Mouse (Mus musculus): ENCODE results near the gene Rpe. TPM values are rescaled to one million over a fixed set of nuclear protein-coding genes. Genes with fewer than 3 reads are reported as not detected.
"Not testable (repeated sequence)": the region's sequence is repeated elsewhere in the genome, so short reads cannot be mapped to it uniquely, and the experiment has no call there.

Gene Rpe
- polyA plus RNA-seq, 1 experiment from 2014 or later: 45.5 TPM

DNA sequence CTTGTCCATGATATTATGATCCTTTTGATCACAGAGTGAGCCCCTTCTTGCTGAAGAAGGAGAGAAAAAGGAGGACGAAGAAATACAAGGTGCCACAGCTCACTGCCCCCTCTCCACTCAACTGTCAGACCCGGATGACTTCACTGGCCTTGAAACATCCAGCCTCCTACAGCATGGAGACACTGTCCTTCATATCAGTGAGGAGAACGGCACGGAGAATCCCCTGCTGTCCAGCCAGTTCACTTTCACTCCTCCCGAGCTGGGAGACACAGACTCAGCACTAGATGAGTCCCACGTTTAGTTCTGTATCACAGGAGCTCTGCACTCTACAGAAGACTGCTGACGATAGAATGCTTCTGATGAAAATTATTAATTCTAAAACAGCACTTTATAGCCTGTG lies 5.3 kb upstream of the Rpe start:
- no peak for ATAC-seq (replicated peaks; ENCODE audit: low FRiP score)
- H3K4me1 ChIP-seq: peaks cover 3% of the 10 kb centered on the region; the same call in 1 of the 2 replicates
- H3K27me3 ChIP-seq: 0 out of 2 replicates have a peak, but pooled peaks cover 3% of the 10 kb centered on the region
- WGBS: 65% methylated on average over 7 of the region's 7 CpGs
- H3K9ac ChIP-seq: no peak overlapping the region
- H3K4me3 ChIP-seq (replicated peaks): no peak overlapping the region
- no peaks in the 10 kb centered on the region for H3K9me3 ChIP-seq (replicated peaks)
- H3K27ac ChIP-seq: no peak overlapping the region
- no peak overlapping the region for H3K4me2 ChIP-seq
- no peaks in the 10 kb centered on the region for H3K36me3 ChIP-seq

DNA sequence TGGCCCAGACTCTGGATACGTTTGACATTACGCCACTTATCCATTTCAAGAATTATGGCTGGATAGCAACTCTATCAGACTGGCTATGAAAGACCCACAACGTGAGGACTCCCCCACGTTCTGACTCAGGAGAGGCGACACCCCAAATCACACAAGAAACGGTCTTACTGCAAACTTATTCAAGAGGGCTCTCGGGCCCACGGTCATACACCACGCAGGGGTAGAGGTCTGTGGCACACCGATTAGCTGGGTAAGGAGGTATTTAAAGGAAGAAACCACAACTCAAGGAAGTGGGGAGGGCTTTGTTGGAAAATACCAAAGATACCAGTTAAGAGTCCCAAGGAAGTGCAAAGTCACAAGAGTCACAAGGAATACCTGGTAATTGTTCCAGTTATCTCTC lies 1.0 kb upstream of the Rpe start:
- not testable (repeated sequence) for H3K9ac ChIP-seq; H3K27me3 ChIP-seq; ATAC-seq (replicated peaks; ENCODE audit: low FRiP score); H3K9me3 ChIP-seq (replicated peaks); H3K4me3 ChIP-seq (replicated peaks); H3K4me2 ChIP-seq; H3K27ac ChIP-seq; H3K36me3 ChIP-seq
- 85% methylated on average over 10 of the region's 10 CpGs for WGBS
- peaks cover 14% of the 10 kb centered on the region for H3K4me1 ChIP-seq

DNA sequence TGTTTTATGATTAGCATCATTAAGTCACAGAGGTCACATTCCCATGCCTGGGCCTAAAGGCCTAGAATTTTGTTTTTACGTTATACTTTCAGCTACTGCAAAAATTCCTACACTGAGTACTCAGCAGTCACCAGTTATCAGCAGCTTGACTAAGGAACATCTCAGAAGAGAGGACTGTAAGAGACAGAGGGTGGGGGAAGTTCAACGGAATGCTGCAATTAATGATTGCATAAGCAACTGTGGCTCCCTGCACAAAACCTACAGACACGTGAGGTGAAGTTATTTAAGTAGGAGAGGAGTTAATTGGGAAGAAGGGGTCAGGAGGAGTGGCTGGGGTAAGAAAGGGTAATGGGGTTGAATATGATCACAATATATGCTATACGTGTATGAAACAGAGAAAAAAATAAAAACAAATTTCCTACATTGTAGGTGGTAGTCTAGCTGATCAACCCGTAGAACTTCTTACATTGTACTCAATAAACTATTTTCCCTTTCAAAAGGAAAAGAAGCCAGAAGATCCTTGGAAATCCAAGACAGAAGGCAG lies 410 bp upstream of the Rpe start:
- H3K4me3 ChIP-seq (replicated peaks): peak overlapping the region; percentile 90
- ATAC-seq (replicated peaks; ENCODE audit: low FRiP score): peak; percentile 37
- H3K4me2 ChIP-seq: peak overlapping the region; percentile 65
- H3K27ac ChIP-seq: no peak overlapping the region
- H3K36me3 ChIP-seq: no peaks in the 10 kb centered on the region
- 0 out of 2 replicates have a peak, but pooled peaks cover 3% of the 10 kb centered on the region for H3K27me3 ChIP-seq
- no peak overlapping the region for H3K9ac ChIP-seq
- H3K4me1 ChIP-seq: peaks cover 15% of the 10 kb centered on the region
- H3K9me3 ChIP-seq (replicated peaks): no peaks in the 10 kb centered on the region
- WGBS: 43% methylated on average over 5 of the region's 5 CpGs

DNA sequence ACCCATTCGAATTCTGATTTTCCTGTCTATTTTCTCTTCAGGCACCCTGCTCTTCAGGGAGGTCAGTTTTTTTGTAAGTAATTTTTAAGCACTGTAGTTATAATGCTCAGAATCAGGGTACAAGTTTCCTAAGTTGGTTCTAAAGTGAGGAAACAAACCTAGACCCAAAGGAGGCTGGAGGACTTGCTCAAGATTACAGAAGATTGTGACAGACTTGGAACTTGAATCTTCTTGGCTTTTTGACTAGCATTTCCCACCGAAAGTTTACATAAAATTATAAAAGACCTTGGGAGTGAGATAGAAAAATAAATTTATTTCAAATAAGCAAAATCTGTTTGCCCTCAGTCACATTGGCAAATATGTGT lies 927 bp downstream of the Rpe start:
- H3K9me3 ChIP-seq (replicated peaks): no peaks in the 10 kb centered on the region
- 33% methylated on average over 2 of the region's 2 CpGs for WGBS
- H3K9ac ChIP-seq: peak overlapping the region; percentile 84
- H3K4me1 ChIP-seq: peaks cover 15% of the 10 kb centered on the region
- peak overlapping the region; percentile 88; the same call in 1 of the 2 replicates for H3K27ac ChIP-seq
- 0 out of 2 replicates have a peak, but pooled peaks cover 3% of the 10 kb centered on the region for H3K27me3 ChIP-seq
- peak overlapping the region; percentile 90 for H3K4me3 ChIP-seq (replicated peaks)
- peaks cover 3% of the 10 kb centered on the region for H3K36me3 ChIP-seq
- H3K4me2 ChIP-seq: peak overlapping the region; percentile 65
- no peak for ATAC-seq (replicated peaks; ENCODE audit: low FRiP score)

DNA sequence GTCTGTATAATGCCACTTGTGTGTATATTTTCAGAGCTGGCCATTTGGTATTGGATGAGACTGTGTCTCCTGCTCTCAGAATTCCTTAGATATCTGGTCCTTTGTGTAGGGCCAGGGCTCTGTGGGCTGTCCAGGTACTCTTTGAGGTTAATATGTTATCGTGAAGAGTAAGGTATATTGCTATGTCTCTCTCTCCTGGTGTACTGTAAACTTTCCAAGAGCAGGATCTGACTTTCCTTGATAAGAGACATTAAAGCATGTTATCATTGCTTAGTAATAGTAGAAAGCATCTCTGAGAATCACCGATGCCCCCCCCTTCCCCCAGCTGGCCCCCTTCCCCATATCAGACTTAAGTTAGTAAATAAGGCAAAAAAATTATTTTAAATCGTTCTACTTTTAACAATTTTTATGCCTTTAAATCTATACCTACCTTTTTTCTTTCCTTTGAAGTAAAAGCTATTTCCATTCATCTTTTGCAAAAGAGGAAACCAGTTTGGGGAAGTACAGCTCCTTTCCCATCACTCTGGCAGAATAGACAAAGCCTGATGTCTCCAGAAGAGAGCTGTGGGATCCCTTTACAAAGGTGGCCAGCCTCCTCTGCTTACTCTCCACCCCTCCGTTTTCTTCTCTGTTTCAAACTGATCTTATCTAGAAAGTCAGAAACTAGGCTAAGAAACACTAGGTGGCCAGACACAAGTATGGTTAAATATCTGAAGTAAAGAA lies 2.2 kb downstream of the Rpe start:
- WGBS: 82% methylated on average over 4 of the region's 4 CpGs
- Histone ChIP-seq H3K9ac (no peak overlapping the region), H3K9me3 (replicated peaks) (no peaks in the 10 kb centered on the region), H3K27ac (no peak overlapping the region), H3K36me3 (peaks cover 13% of the 10 kb centered on the region), H3K4me3 (replicated peaks) (no peak overlapping the region), H3K4me2 (no peak overlapping the region), H3K27me3 (0 out of 2 replicates have a peak, but pooled peaks cover 3% of the 10 kb centered on the region), H3K4me1 (peaks cover 15% of the 10 kb centered on the region)
- no peak for ATAC-seq (replicated peaks; ENCODE audit: low FRiP score)

DNA sequence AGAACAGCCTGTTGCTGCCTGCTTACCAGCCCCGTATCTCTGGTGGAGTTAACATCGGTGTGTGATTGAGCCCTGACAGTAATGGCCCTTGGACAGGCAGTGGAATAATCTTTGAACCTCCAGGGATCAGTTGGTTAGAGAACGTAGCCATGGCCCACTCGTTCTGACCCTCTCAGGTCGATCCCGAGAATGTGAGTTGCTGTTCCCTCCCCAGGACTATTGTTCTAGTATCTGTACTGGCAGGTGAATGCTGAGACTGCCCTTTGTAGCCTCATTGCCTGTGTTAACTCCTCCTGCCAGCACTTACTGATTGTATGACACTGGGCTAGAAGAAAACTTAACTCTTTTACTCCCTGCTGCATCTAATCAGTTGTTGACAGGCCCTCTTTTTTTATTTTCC lies 3.9 kb downstream of the Rpe start:
- Histone ChIP-seq H3K4me3 (replicated peaks) (no peak overlapping the region), H3K36me3 (peaks cover 24% of the 10 kb centered on the region), H3K9ac (no peak overlapping the region), H3K4me1 (peaks cover 15% of the 10 kb centered on the region), H3K4me2 (no peak overlapping the region), H3K9me3 (replicated peaks) (no peaks in the 10 kb centered on the region), H3K27me3 (no peaks in the 10 kb centered on the region), H3K27ac (no peak overlapping the region)
- WGBS: 46% methylated on average over 6 of the region's 6 CpGs
- no peak for ATAC-seq (replicated peaks; ENCODE audit: low FRiP score)

DNA sequence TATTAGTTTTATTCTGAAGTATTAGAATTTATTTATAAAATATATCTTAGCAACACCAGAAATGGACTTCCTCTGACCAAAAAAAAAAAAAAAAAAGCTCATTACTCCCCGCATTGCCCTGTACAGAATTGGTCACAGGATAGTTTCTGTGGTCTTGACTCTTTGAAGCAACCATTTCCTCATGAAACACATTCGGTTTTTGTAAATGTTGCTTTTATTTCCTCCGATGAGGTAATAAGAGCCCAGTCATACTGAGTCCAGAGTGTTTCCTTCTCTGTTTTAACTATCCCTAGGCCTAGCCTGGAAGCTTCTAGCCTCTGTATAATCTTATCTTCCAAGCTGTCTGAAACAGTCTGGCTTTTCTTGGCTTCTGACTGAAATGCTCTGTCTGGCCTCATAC lies 12.2 kb downstream of the Rpe start:
- WGBS: 92% methylated on average over 3 of the region's 3 CpGs
- H3K36me3 ChIP-seq: peaks cover 62% of the 10 kb centered on the region
- no peak overlapping the region for H3K4me2 ChIP-seq
- no peaks in the 10 kb centered on the region for H3K27me3 ChIP-seq
- H3K27ac ChIP-seq: no peak overlapping the region
- no peak overlapping the region for H3K4me3 ChIP-seq (replicated peaks)
- no peaks in the 10 kb centered on the region for H3K9me3 ChIP-seq (replicated peaks)
- ATAC-seq (replicated peaks; ENCODE audit: low FRiP score): no peak
- H3K9ac ChIP-seq: no peak overlapping the region
- H3K4me1 ChIP-seq: no peaks in the 10 kb centered on the region

DNA sequence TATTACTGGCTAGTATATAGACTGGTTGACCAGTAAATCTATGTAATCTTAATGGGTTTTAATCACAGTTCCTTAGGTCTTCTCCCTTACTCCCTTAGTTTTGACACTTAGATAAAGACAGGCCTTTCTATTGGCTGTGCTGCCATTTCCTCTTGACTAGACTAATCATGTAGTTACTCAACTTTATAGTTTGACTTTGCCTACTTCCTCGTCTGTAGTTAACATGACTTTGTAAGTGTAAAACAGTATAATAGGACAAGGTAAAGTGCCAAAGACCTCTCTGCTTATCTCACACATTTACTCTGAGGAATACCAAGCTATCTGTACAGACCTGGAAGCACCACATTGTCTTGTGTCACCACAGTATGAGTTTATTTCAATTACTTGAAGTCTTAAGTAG lies 29.9 kb downstream of the Rpe start:
- H3K27ac ChIP-seq: no peak overlapping the region
- no peak overlapping the region for H3K4me3 ChIP-seq (replicated peaks)
- 67% methylated on average over 1 of the region's 1 CpGs for WGBS
- H3K9me3 ChIP-seq (replicated peaks): no peaks in the 10 kb centered on the region
- H3K4me2 ChIP-seq: no peak overlapping the region
- no peaks in the 10 kb centered on the region for H3K4me1 ChIP-seq
- no peak for ATAC-seq (replicated peaks; ENCODE audit: low FRiP score)
- peaks cover 35% of the 10 kb centered on the region for H3K36me3 ChIP-seq
- no peak overlapping the region for H3K9ac ChIP-seq
- no peaks in the 10 kb centered on the region for H3K27me3 ChIP-seq

DNA sequence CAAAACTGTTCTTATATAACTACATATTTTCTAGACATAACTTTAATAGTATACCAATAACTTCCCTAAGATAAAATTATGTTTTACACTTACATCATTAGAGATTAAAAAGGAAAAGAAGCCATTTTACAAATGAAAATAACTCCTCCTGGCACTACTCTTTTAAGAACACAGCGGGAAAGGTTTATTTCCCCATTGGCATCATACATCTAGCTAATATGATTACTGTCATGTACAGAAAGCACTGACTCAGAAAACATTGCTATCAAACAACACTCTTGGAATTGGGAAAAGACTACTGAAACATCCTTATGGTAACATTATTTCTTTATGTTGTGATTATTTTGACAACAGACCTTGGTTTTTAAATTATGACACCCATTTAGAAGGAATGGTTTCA lies 68.1 kb downstream of the Rpe start:
- Histone ChIP-seq H3K27ac (no peak overlapping the region), H3K4me3 (replicated peaks) (no peak overlapping the region), H3K9ac (no peak overlapping the region), H3K4me1 (no peaks in the 10 kb centered on the region), H3K36me3 (peaks cover 39% of the 10 kb centered on the region), H3K9me3 (replicated peaks) (no peaks in the 10 kb centered on the region), H3K4me2 (no peak overlapping the region), H3K27me3 (no peaks in the 10 kb centered on the region)
- WGBS: 96% methylated on average over 1 of the region's 1 CpGs
- ATAC-seq (replicated peaks; ENCODE audit: low FRiP score): no peak

Other genes starting within 250 kb of the Rpe start
- gene Unc80, start 232.5 kb upstream of the Rpe start, polyA plus RNA-seq (2015; fragmentation: Nextera tagmentation; extraction: Ambion mirVana): 0.09 and 0.13 TPM in 2 replicates
- 16.3 and 20.1 TPM in 2 replicates for gene Kansl1l, start 116.7 kb downstream of the Rpe start, polyA plus RNA-seq (2015; fragmentation: Nextera tagmentation; extraction: Ambion mirVana)
- gene Acadl, start 162.4 kb downstream of the Rpe start, polyA plus RNA-seq (2015; fragmentation: Nextera tagmentation; extraction: Ambion mirVana): 121 and 125 TPM in 2 replicates
- gene Myl1, start 244.6 kb downstream of the Rpe start, polyA plus RNA-seq (2015; fragmentation: Nextera tagmentation; extraction: Ambion mirVana): 51.7 and 109 TPM in 2 replicates